Mouse (Mus musculus): Measurements from ENCODE around the gene Kpna6. TPM values are rescaled to one million over a fixed set of nuclear protein-coding genes. Genes with fewer than 3 reads are reported as not detected.

The Kpna6 gene
- total and polyA plus RNA-seq, 3 experiments = 15.9 to 66.5 (median 19.6) TPM

GRCm38 (mm10) chr4:129681837-129682236 lies 9.3 kb upstream of the Kpna6 start:
- Histone ChIP-seq H3K79me2 (ENCODE audit: control insufficient read depth, insufficient read depth, low read length, poor library complexity) (no peaks in the 10 kb centered on the region), H3K4me3 (ENCODE audit: control insufficient read depth in 1 of 2, insufficient read depth in 1 of 2, low read depth in 2 of 2, low read length in 2 of 2) (no peak overlapping the region), H3K4me1 (ENCODE audit: control insufficient read depth in 1 of 2, insufficient read depth in 2 of 2, low read length in 2 of 2) (no peaks in the 10 kb centered on the region), H3K27ac (ENCODE audit: control insufficient read depth, low read depth, low read length) (no peak overlapping the region), H3K36me3 (ENCODE audit: control insufficient read depth in 1 of 2, insufficient read depth in 2 of 2, low read length in 2 of 2) (peaks cover 0 to 1% of the 10 kb centered on the region in 2 experiments; a peak in 2 of 4 replicates), H3K9me3 (replicated peaks; ENCODE audit: insufficient read depth, low read length) (no peaks in the 10 kb centered on the region), H3K9ac (ENCODE audit: control insufficient read depth, low read depth, low read length, poor library complexity, severe bottlenecking) (no peak overlapping the region), H3K27me3 (ENCODE audit: control insufficient read depth in 1 of 2, insufficient read depth in 2 of 2, low read length in 2 of 2) (no peaks in the 10 kb centered on the region)
- no peak for DNase-seq (ENCODE audit: low read depth, low spot score)
- TF ChIP-seq ZNF384 (IDR thresholded peaks at IDR 0.05; ENCODE audit: low read depth, low read length) (no peak), NRF1 (IDR thresholded peaks at IDR 0.05; ENCODE audit: insufficient read depth, low read depth, low read length, poor library complexity, severe bottlenecking) (no peak), BHLHE40 (IDR thresholded peaks at IDR 0.05; ENCODE audit: borderline replicate concordance, low read depth, low read length) (no peak), GATA1 (IDR thresholded peaks at IDR 0.05; ENCODE audit: low read depth, low read length) (no peak), MYB (IDR thresholded peaks at IDR 0.05; ENCODE audit: low read depth, low read length) (no peak), RAD21 (IDR thresholded peaks at IDR 0.05; ENCODE audit: low read depth, low read length) (no peak), ZKSCAN1 (IDR thresholded peaks at IDR 0.05; ENCODE audit: low read depth, low read length) (no peak), POLR2A (IDR thresholded peaks at IDR 0.05; ENCODE audit: control insufficient read depth in 1 of 2, insufficient read depth in 1 of 2, low read depth in 1 of 2, low read length in 2 of 2, poor library complexity in 1 of 2) (no peak), HCFC1 (IDR thresholded peaks at IDR 0.05; ENCODE audit: low read depth, low read length) (no peak), USF1 (IDR thresholded peaks at IDR 0.05; ENCODE audit: low read depth, low read length) (no peak), MAX (IDR thresholded peaks at IDR 0.05; ENCODE audit: low read length) (no peak), MAZ (IDR thresholded peaks at IDR 0.05; ENCODE audit: low read depth, low read length) (no peak), JUND (IDR thresholded peaks at IDR 0.05; ENCODE audit: low read depth, low read length) (no peak), NELFE (IDR thresholded peaks at IDR 0.05; ENCODE audit: low read depth, low read length) (no peak), RCOR1 (IDR thresholded peaks at IDR 0.05; ENCODE audit: low read depth, low read length) (no peak), SMC3 (IDR thresholded peaks at IDR 0.05; ENCODE audit: low read depth, low read length) (no peak), TBP (IDR thresholded peaks at IDR 0.05; ENCODE audit: low read depth, low read length) (no peak), ELF1 (IDR thresholded peaks at IDR 0.05; ENCODE audit: low read depth, low read length) (no peak), TCF12 (IDR thresholded peaks at IDR 0.05; ENCODE audit: low read depth, low read length) (no peak)

GRCm38 (mm10) chr4:129672878-129673449 lies 397 bp upstream of the Kpna6 start:
- H3K79me2 ChIP-seq (ENCODE audit: control insufficient read depth, insufficient read depth, low read length, poor library complexity) = peaks cover 22% of the 10 kb centered on the region
- peaks cover 8 to 11% of the 10 kb centered on the region in 2 experiments for H3K4me1 ChIP-seq (ENCODE audit: control insufficient read depth in 1 of 2, insufficient read depth in 2 of 2, low read length in 2 of 2)
- no peaks in the 10 kb centered on the region for H3K9me3 ChIP-seq (replicated peaks; ENCODE audit: insufficient read depth, low read length)
- peak overlapping the region; percentile 95 for H3K9ac ChIP-seq (ENCODE audit: control insufficient read depth, low read depth, low read length, poor library complexity, severe bottlenecking)
- peak overlapping the region; percentile 77 to 98 for H3K4me3 ChIP-seq (ENCODE audit: control insufficient read depth in 1 of 2, insufficient read depth in 1 of 2, low read depth in 2 of 2, low read length in 2 of 2)
- no peak for DNase-seq (ENCODE audit: low read depth, low spot score)
- peaks cover 0 to 9% of the 10 kb centered on the region in 2 experiments; a peak in 2 of 4 replicates for H3K36me3 ChIP-seq (ENCODE audit: control insufficient read depth in 1 of 2, insufficient read depth in 2 of 2, low read length in 2 of 2)
- H3K27me3 ChIP-seq (ENCODE audit: control insufficient read depth in 1 of 2, insufficient read depth in 2 of 2, low read length in 2 of 2) = no peaks in the 10 kb centered on the region
- H3K27ac ChIP-seq (ENCODE audit: control insufficient read depth, low read depth, low read length) = peak overlapping the region; percentile 26
- TF ChIP-seq RAD21 (IDR thresholded peaks at IDR 0.05; ENCODE audit: low read depth, low read length) = no peak
- no peak for TF ChIP-seq CHD2 (IDR thresholded peaks at IDR 0.05; ENCODE audit: low read length)
- no peak; the same call in 1 of the 2 replicates for TF ChIP-seq MXI1 (IDR thresholded peaks at IDR 0.05; ENCODE audit: low read depth, low read length)
- TF ChIP-seq MYB (IDR thresholded peaks at IDR 0.05; ENCODE audit: low read depth, low read length) = no peak
- no peak for TF ChIP-seq UBTF (IDR thresholded peaks at IDR 0.05; ENCODE audit: borderline replicate concordance, insufficient read depth, low read depth, low read length)
- no peak for TF ChIP-seq MAX (IDR thresholded peaks at IDR 0.05; ENCODE audit: low read length)
- TF ChIP-seq HCFC1 (IDR thresholded peaks at IDR 0.05; ENCODE audit: low read depth, low read length) = no peak
- TF ChIP-seq NRF1 (IDR thresholded peaks at IDR 0.05; ENCODE audit: insufficient read depth, low read depth, low read length, poor library complexity, severe bottlenecking) = no peak
- TF ChIP-seq ELF1 (IDR thresholded peaks at IDR 0.05; ENCODE audit: low read depth, low read length) = no peak
- no peak for TF ChIP-seq ZC3H11A (IDR thresholded peaks at IDR 0.05; ENCODE audit: low read depth, low read length)
- no peak for TF ChIP-seq USF2 (IDR thresholded peaks at IDR 0.05; ENCODE audit: borderline replicate concordance in 1 of 2, insufficient read depth in 1 of 2, low read depth in 1 of 2, low read length in 2 of 2)
- TF ChIP-seq EP300 (IDR thresholded peaks at IDR 0.05; ENCODE audit: low read depth in 1 of 2, low read length in 2 of 2) = peak; percentile 28 to 48; a peak in 2 of 4 replicates
- TF ChIP-seq ZNF384 (IDR thresholded peaks at IDR 0.05; ENCODE audit: low read depth, low read length) = no peak
- no peak for TF ChIP-seq TAL1 (IDR thresholded peaks at IDR 0.05; ENCODE audit: low read length)
- TF ChIP-seq POLR2A (IDR thresholded peaks at IDR 0.05; ENCODE audit: control insufficient read depth in 1 of 2, insufficient read depth in 1 of 2, low read depth in 1 of 2, low read length in 2 of 2, poor library complexity in 1 of 2) = no peak
- TF ChIP-seq KAT2A (conservative IDR thresholded peaks at IDR 0.05; ENCODE audit: low read depth, low read length) = no peak
- no peak for TF ChIP-seq MAFK (IDR thresholded peaks at IDR 0.05; ENCODE audit: borderline replicate concordance, low read depth, low read length)
- TF ChIP-seq GATA1 (IDR thresholded peaks at IDR 0.05; ENCODE audit: low read depth, low read length) = peak; percentile 77
- TF ChIP-seq MYC (IDR thresholded peaks at IDR 0.05; ENCODE audit: low read depth, low read length) = no peak
- no peak for TF ChIP-seq POLR2AphosphoS2 (IDR thresholded peaks at IDR 0.05; ENCODE audit: low read length)
- no peak for TF ChIP-seq MAZ (IDR thresholded peaks at IDR 0.05; ENCODE audit: low read depth, low read length)

Measured in MEL (cell line).